Mouse (Mus musculus): ENCODE data around the gene Nxph1. TPM values are rescaled to one million over a fixed set of nuclear protein-coding genes. Genes with fewer than 3 reads are reported as not detected.

Nxph1 gene
- polyA plus RNA-seq, 1 experiment from 2014 or later, result 1.1 TPM

DNA sequence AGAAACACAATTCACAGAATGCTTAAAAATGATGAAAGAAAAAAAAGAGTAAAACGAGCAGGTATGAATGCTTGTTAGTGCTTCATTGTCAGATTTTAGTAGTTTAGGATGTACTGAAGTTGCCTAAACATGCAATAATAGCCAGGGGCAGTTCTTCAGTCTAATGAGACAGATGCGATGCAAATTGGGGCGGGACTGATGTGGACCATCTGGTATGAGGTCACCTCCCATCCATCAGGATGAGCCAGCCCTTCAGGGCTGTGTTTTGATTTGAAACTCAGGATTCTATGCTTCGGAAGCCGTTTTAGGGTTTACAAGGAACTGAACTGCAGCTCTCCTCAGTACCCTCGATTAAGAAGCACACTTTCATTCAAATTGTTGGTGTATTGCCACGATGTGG, 121.7 kb downstream of the Nxph1 start:
- H3K27me3 ChIP-seq, result no peaks in the 10 kb centered on the region
- no peak overlapping the region for H3K4me2 ChIP-seq (replicated peaks)
- no peaks in the 10 kb centered on the region for H3K4me1 ChIP-seq
- H3K36me3 ChIP-seq, result no peaks in the 10 kb centered on the region
- WGBS, result 30% methylated on average over 7 of the region's 7 CpGs
- no peak for ATAC-seq (ENCODE audit: insufficient number of reproducible peaks, insufficient read depth, low FRiP score, low TSS enrichment)
- no peak overlapping the region for H3K4me3 ChIP-seq
- H3K9me3 ChIP-seq, result no peaks in the 10 kb centered on the region
- no peak overlapping the region for H3K9ac ChIP-seq
- H3K27ac ChIP-seq, result no peak overlapping the region

DNA sequence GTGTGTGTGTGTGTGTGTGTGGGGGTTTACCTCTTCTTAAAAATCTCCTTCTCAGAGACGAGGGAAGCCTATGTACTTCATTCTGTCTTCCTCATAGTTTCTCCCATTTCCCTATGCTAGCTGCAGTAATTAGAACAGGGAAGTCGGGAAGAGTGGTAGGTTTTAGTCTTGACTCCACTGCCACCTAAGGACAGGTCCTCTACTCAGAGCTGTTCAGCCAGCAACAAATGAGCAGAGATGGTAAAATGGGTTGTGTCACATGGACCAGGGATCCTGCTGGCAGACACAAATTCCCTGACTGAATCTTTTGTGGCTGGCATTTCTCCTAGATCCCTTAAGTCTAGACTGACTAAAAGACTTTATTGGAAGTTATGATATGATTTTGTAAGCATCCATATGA, 128.2 kb downstream of the Nxph1 start:
- Histone ChIP-seq H3K36me3 (no peaks in the 10 kb centered on the region), H3K4me3 (no peak overlapping the region), H3K9me3 (no peaks in the 10 kb centered on the region), H3K4me1 (no peaks in the 10 kb centered on the region), H3K4me2 (replicated peaks) (no peak overlapping the region), H3K9ac (no peak overlapping the region), H3K27ac (no peak overlapping the region), H3K27me3 (no peaks in the 10 kb centered on the region)
- no peak for ATAC-seq (ENCODE audit: insufficient number of reproducible peaks, insufficient read depth, low FRiP score, low TSS enrichment)
- WGBS, result 64% methylated on average over 2 of the region's 2 CpGs

GRCm38 (mm10) chr6:9077793-9078689, 129.8 kb downstream of the Nxph1 start:
- WGBS, result 62% methylated on average over 4 of the region's 4 CpGs
- ATAC-seq (ENCODE audit: insufficient number of reproducible peaks, insufficient read depth, low FRiP score, low TSS enrichment), result no peak
- no peaks in the 10 kb centered on the region for H3K9me3 ChIP-seq
- no peak overlapping the region for H3K4me2 ChIP-seq (replicated peaks)
- no peaks in the 10 kb centered on the region for H3K4me1 ChIP-seq
- no peak overlapping the region for H3K9ac ChIP-seq
- H3K27me3 ChIP-seq, result no peaks in the 10 kb centered on the region
- H3K27ac ChIP-seq, result no peak overlapping the region
- no peaks in the 10 kb centered on the region for H3K36me3 ChIP-seq
- H3K4me3 ChIP-seq, result no peak overlapping the region

- H3K9me3 ChIP-seq, result no peaks in the 10 kb centered on the region
- H3K4me1 ChIP-seq, result no peaks in the 10 kb centered on the region
- no peaks in the 10 kb centered on the region for H3K36me3 ChIP-seq
- H3K4me3 ChIP-seq, result no peak overlapping the region
- H3K27ac ChIP-seq, result no peak overlapping the region
- no peak for ATAC-seq (ENCODE audit: insufficient number of reproducible peaks, insufficient read depth, low FRiP score, low TSS enrichment)
- WGBS, result 56% methylated on average over 3 of the region's 3 CpGs
- H3K9ac ChIP-seq, result no peak overlapping the region
- H3K27me3 ChIP-seq, result no peaks in the 10 kb centered on the region
- H3K4me2 ChIP-seq (replicated peaks), result no peak overlapping the region
These were observed 135.6 kb downstream of the Nxph1 start for GRCm38 (mm10) chr6:9083851-9084250.

GRCm38 (mm10) chr6:9097345-9097744, 149.1 kb downstream of the Nxph1 start:
- H3K4me3 ChIP-seq, result no peak overlapping the region
- H3K36me3 ChIP-seq, result no peaks in the 10 kb centered on the region
- no peaks in the 10 kb centered on the region for H3K27me3 ChIP-seq
- H3K27ac ChIP-seq, result no peak overlapping the region
- H3K4me2 ChIP-seq (replicated peaks), result no peak overlapping the region
- H3K4me1 ChIP-seq, result no peaks in the 10 kb centered on the region
- no peak overlapping the region for H3K9ac ChIP-seq
- 91% methylated on average over 2 of the region's 2 CpGs for WGBS
- H3K9me3 ChIP-seq, result no peaks in the 10 kb centered on the region
- ATAC-seq (ENCODE audit: insufficient number of reproducible peaks, insufficient read depth, low FRiP score, low TSS enrichment), result no peak

DNA sequence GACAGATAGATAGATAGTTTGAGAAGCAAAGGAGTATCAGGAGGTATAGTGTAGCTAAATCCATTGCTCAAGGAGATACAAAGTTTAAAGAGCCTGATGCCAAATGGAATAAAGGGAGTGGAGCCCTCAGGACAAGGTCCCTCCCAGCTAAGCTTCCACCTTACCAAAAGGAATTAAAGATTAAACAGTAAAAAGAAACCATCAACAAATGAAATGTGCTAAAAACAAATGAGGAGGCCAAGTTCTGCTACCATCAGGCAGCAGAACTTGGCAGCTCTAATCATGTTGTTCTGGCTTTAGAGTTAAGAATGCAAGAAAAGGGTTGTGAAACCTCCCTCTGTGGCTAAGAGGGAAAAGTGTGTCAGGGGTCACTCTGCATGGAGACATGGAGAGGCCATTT, 159.1 kb downstream of the Nxph1 start:
- H3K4me1 ChIP-seq, result no peaks in the 10 kb centered on the region
- no peaks in the 10 kb centered on the region for H3K27me3 ChIP-seq
- no peak for ATAC-seq (ENCODE audit: insufficient number of reproducible peaks, insufficient read depth, low FRiP score, low TSS enrichment)
- no peak overlapping the region for H3K4me3 ChIP-seq
- no peak overlapping the region for H3K4me2 ChIP-seq (replicated peaks)
- no peak overlapping the region for H3K9ac ChIP-seq
- no peaks in the 10 kb centered on the region for H3K36me3 ChIP-seq
- no peaks in the 10 kb centered on the region for H3K9me3 ChIP-seq
- H3K27ac ChIP-seq, result no peak overlapping the region

GRCm38 (mm10) chr6:9119136-9119535, 170.9 kb downstream of the Nxph1 start:
- H3K4me3 ChIP-seq, result no peak overlapping the region
- H3K9me3 ChIP-seq, result no peaks in the 10 kb centered on the region
- 81% methylated on average over 2 of the region's 2 CpGs for WGBS
- no peak for ATAC-seq (ENCODE audit: insufficient number of reproducible peaks, insufficient read depth, low FRiP score, low TSS enrichment)
- no peak overlapping the region for H3K27ac ChIP-seq
- H3K27me3 ChIP-seq, result no peaks in the 10 kb centered on the region
- H3K36me3 ChIP-seq, result no peaks in the 10 kb centered on the region
- no peak overlapping the region for H3K9ac ChIP-seq
- no peaks in the 10 kb centered on the region for H3K4me1 ChIP-seq
- H3K4me2 ChIP-seq (replicated peaks), result no peak overlapping the region

- Histone ChIP-seq H3K4me2 (replicated peaks) (no peak overlapping the region), H3K27me3 (no peaks in the 10 kb centered on the region)
- WGBS, result 75% methylated on average over 12 of the region's 12 CpGs
These were observed 176.2 kb downstream of the Nxph1 start for GRCm38 (mm10) chr6:9124321-9124914.

DNA sequence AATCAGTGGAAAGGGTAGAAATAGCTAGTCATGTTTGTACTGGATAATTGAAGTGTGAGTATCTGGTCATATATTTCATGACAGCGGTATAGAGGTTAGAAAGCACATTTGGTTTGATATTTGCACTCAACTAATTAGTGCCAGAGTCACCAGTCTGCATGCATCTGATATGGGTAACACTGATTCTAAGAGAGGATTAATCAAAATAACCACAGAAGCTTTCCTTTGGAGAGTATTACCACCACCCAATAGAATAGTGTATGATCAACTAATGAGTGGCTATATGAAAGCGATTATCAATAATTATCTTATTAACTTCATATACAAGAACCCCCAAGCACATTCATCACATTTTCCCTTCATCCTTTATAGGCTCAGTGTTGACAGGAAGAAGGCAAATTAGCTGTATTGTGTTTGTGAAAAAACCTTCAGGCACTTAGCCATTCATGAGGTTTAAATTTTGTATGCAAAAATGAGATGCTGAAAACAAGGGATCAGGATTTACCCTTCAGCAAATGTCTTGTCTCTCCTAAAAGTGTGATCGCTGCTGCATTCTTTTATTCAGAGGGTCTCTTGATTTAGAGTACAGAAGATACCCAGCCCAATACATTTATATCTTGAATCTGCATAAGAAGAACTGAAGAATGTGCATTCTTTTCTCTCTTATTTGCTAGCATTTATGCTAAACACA, 185.5 kb downstream of the Nxph1 start:
- no peaks in the 10 kb centered on the region for H3K36me3 ChIP-seq
- no peak for ATAC-seq (ENCODE audit: insufficient number of reproducible peaks, insufficient read depth, low FRiP score, low TSS enrichment)
- H3K4me3 ChIP-seq, result no peak overlapping the region

More at GRCm38 (mm10) chr6:9124321-9124914, 176.2 kb downstream of the Nxph1 start:
- no peak overlapping the region for H3K9ac ChIP-seq
- no peak for ATAC-seq (ENCODE audit: insufficient number of reproducible peaks, insufficient read depth, low FRiP score, low TSS enrichment)
- no peaks in the 10 kb centered on the region for H3K4me1 ChIP-seq
- H3K9me3 ChIP-seq, result no peaks in the 10 kb centered on the region
- no peaks in the 10 kb centered on the region for H3K36me3 ChIP-seq
- no peak overlapping the region for H3K4me3 ChIP-seq
- no peak overlapping the region for H3K27ac ChIP-seq

GRCm38 (mm10) chr6:9147966-9148365, 199.7 kb downstream of the Nxph1 start:
- Histone ChIP-seq H3K27me3 (no peaks in the 10 kb centered on the region), H3K36me3 (no peaks in the 10 kb centered on the region), H3K4me1 (no peaks in the 10 kb centered on the region), H3K9me3 (no peaks in the 10 kb centered on the region), H3K27ac (no peak overlapping the region), H3K9ac (no peak overlapping the region), H3K4me2 (replicated peaks) (no peak overlapping the region), H3K4me3 (no peak overlapping the region)
- ATAC-seq (ENCODE audit: insufficient number of reproducible peaks, insufficient read depth, low FRiP score, low TSS enrichment), result no peak

More for the DNA sequence above, 185.5 kb downstream of the Nxph1 start:
- Histone ChIP-seq H3K4me1 (no peaks in the 10 kb centered on the region), H3K4me2 (replicated peaks) (no peak overlapping the region), H3K9ac (no peak overlapping the region), H3K9me3 (no peaks in the 10 kb centered on the region), H3K27me3 (no peaks in the 10 kb centered on the region), H3K27ac (no peak overlapping the region)
- WGBS, result 72% methylated on average over 3 of the region's 3 CpGs

- Histone ChIP-seq H3K27ac (no peak overlapping the region), H3K9ac (no peak overlapping the region), H3K36me3 (no peaks in the 10 kb centered on the region), H3K9me3 (no peaks in the 10 kb centered on the region), H3K4me1 (no peaks in the 10 kb centered on the region), H3K27me3 (no peaks in the 10 kb centered on the region), H3K4me2 (replicated peaks) (no peak overlapping the region), H3K4me3 (no peak overlapping the region)
- 65% methylated on average over 1 of the region's 1 CpGs for WGBS
- ATAC-seq (ENCODE audit: insufficient number of reproducible peaks, insufficient read depth, low FRiP score, low TSS enrichment), result no peak
These were observed 201.6 kb downstream of the Nxph1 start for GRCm38 (mm10) chr6:9149791-9150190.

- Histone ChIP-seq H3K9ac (no peak overlapping the region), H3K4me3 (no peak overlapping the region), H3K36me3 (no peaks in the 10 kb centered on the region), H3K27ac (no peak overlapping the region), H3K27me3 (no peaks in the 10 kb centered on the region), H3K9me3 (no peaks in the 10 kb centered on the region), H3K4me1 (no peaks in the 10 kb centered on the region), H3K4me2 (replicated peaks) (no peak overlapping the region)
- WGBS, result 84% methylated on average over 2 of the region's 2 CpGs
- no peak for ATAC-seq (ENCODE audit: insufficient number of reproducible peaks, insufficient read depth, low FRiP score, low TSS enrichment)
These were observed 211.0 kb downstream of the Nxph1 start for GRCm38 (mm10) chr6:9159191-9159590.

All from embryonic facial prominence, embryonic 12.5 days (tissue).